Mouse (Mus musculus) spleen, postnatal 14 days (tissue): ENCODE measurements around the gene C7.

ENCODE experiments used
- DNase-seq, 2 experiments: peaks; one replicate each; pipeline ENCODE4 v3.0.0; 2021 to 2022; ENCODE audit warnings: low spot score in 2 of 2

The C7 gene

DNA sequence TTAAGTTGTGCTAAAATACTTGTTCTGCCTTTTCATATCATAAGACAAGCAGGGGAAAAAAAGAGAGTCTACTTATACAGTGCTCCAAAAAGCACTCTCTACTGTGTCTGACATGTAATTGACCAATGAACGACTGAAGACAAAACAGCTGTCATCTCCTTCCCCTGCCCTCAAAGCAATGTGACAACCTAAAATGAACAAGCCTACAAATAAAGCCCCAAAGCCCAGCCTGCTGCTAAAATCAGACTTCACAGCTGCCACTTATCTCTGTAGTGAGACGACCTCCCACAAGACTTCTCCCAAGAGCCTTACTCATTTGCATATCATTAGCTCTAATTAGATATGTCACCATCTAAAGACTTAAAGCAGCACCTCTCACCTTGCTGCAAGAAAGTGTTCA is 60.6 kb downstream of the C7 start:
- DNase-seq, result no peak

DNA sequence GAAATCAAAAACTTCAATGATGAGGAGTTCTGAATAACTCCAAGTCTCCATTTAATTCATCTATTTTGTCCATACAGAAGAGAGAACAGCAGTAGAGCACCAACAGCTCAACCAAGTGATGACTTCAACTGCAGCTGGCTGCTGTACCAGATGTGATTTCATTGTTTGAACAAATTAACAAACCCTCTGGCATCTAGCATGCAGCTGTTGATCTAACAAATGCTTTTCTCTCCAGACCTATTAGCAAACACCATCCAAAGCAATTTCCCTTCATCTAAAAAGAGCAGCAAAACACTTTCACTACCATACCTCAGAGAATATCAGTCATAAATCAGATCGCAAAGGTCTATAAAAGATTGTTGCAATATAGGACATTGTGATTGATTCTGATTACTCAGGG is 90.2 kb downstream of the C7 start:
- DNase-seq, result no peak
